Mouse (Mus musculus): ENCODE measurements around the gene Ndst2.

- no peak for TF ChIP-seq CTCF (IDR thresholded peaks at IDR 0.05; ENCODE audit: low read depth)
- no peak for TF ChIP-seq EP300 (optimal IDR thresholded peaks at IDR 0.05)
Observed at GRCm38 (mm10) chr14:20718443-20718842, 15.9 kb downstream of the Ndst2 start.
